Mouse (Mus musculus) limb, embryonic 14.5 days (tissue): ENCODE data around the gene Vps72. TPM values are rescaled to one million over a fixed set of nuclear protein-coding genes. Genes with fewer than 3 reads are reported as not detected.

Experiments used
- ATAC-seq: fragments of 200-750 bp; cut with Nextera tagmentation; 2 replicates; pipeline ENCODE4 v1.8.0; 2017; ENCODE audit warnings: low read depth, moderate number of reproducible peaks, moderate TSS enrichment; ENCODE audit not compliant: low FRiP score
- DNase-seq: peaks from one replicate; pipeline ENCODE4 v3.0.0-alpha.2; 2015; ENCODE audit warnings: low spot score
- H3K27ac ChIP-seq: fragments of 300-500 bp; sonication (generic); replicated peaks from 2 replicates; pipeline ENCODE4 v1.5.1; 2014; ENCODE audit warnings: low read depth, mild to moderate bottlenecking, low read length, moderate library complexity, mixed read lengths
- H3K27me3 ChIP-seq: fragments of 300-500 bp; sonication (generic); 2 replicates; pipeline ENCODE4 v1.6.1; 2014; ENCODE audit warnings: low read length, mixed read lengths; ENCODE audit not compliant: control insufficient read depth, insufficient read depth
- H3K36me3 ChIP-seq: fragments of 300-500 bp; sonication (generic); 2 replicates; pipeline ENCODE4 v1.6.1; 2014; ENCODE audit warnings: mild to moderate bottlenecking, low read length, moderate library complexity, mixed read lengths; ENCODE audit not compliant: control insufficient read depth, insufficient read depth
- H3K4me1 ChIP-seq: fragments of 300-500 bp; sonication (generic); 2 replicates; pipeline ENCODE4 v1.6.1; 2014; ENCODE audit warnings: antibody characterized with exemption, low read length, mixed read lengths; ENCODE audit not compliant: control insufficient read depth, insufficient read depth
- H3K4me2 ChIP-seq: fragments of 300-500 bp; sonication (generic); replicated peaks from 2 replicates; pipeline ENCODE4 v1.6.1; 2014; ENCODE audit warnings: low read depth, mild to moderate bottlenecking, low read length, moderate library complexity; ENCODE audit not compliant: severe bottlenecking
- H3K4me3 ChIP-seq: fragments of 300-500 bp; sonication (generic); replicated peaks from 2 replicates; pipeline ENCODE4 v1.5.1; 2014; ENCODE audit warnings: low read length
- H3K9ac ChIP-seq: fragments of 300-500 bp; sonication (generic); 2 replicates; pipeline ENCODE4 v1.6.1; 2014; ENCODE audit warnings: mild to moderate bottlenecking, low read depth, low read length, moderate library complexity; ENCODE audit not compliant: severe bottlenecking
- H3K9me3 ChIP-seq: fragments of 300-500 bp; sonication (generic); 2 replicates; pipeline ENCODE4 v1.6.1; 2016; ENCODE audit warnings: low read length; ENCODE audit not compliant: control insufficient read depth
- POLR2A ChIP-seq: fragments of 200-500 bp; IDR thresholded peaks from 2 replicates; pipeline ENCODE4 v1.8.0; 2012; ENCODE audit warnings: inconsistent platforms, mild to moderate bottlenecking, moderate library complexity, borderline replicate concordance; ENCODE audit not compliant: insufficient read depth, insufficient read length; ENCODE audit errors: extremely low read depth
- WGBS: fragments of 180-500 bp; shearing (Covaris S2); extraction: QIAGEN DNeasy Blood & Tissue Kit; methylation state at CpG from one replicate; pipeline ENCODE4 v1.1.7; 2014; 5-methylcytosine and 5-hydroxymethylcytosine counted together
- polyA plus RNA-seq, 2 experiments: library from polyadenylated mRNA; depleted of rRNA in 1 of 2; stranded (reverse) in 1 of 2; unstranded in 1 of 2; fragments of >200 nt; fragmentation: Nextera tagmentation in 1 of 2; extraction: Ambion mirVana in 1 of 2; gene quantifications; 2 replicates each; pipeline versions ENCODE4 v1.2.1 to v1.2.3; 2012 to 2014

Gene Vps72
- polyA plus RNA-seq, 2 experiments = 130 to 141 TPM

GRCm38 (mm10) chr3:95141952-95142616, 31.3 kb downstream of the Vps72 start, which contains the start of gene Tnfaip8l2:
Tnfaip8l2 (minus strand) TSS chr3:95142360.
- 86% methylated on average over 10 of the region's 10 CpGs for WGBS
- Histone ChIP-seq H3K9ac (no peak within 1 kb of the TSS), H3K4me3 (no peak within 1 kb of the TSS), H3K4me2 (no peak within 1 kb of the TSS), H3K4me1 (no peaks in the 10 kb centered on the region), H3K27me3 (no peaks in the 10 kb centered on the region), H3K36me3 (peaks cover 25% of the 10 kb centered on the region), H3K27ac (no peak within 1 kb of the TSS), H3K9me3 (no peaks in the 10 kb centered on the region)
- TF ChIP-seq POLR2A = no peak
- no peak for DNase-seq
- ATAC-seq = no peak

GRCm38 (mm10) chr3:95142617-95143011, 31.8 kb downstream of the Vps72 start:
- Histone ChIP-seq H3K4me1 (no peaks in the 10 kb centered on the region), H3K9ac (no peak overlapping the region), H3K27me3 (no peaks in the 10 kb centered on the region), H3K36me3 (peaks cover 25% of the 10 kb centered on the region), H3K9me3 (no peaks in the 10 kb centered on the region), H3K4me3 (no peak overlapping the region), H3K27ac (no peak overlapping the region), H3K4me2 (no peak overlapping the region)
- ATAC-seq = peak; percentile 75; the same call in 1 of the 2 replicates
- TF ChIP-seq POLR2A = no peak
- WGBS = 10% methylated on average over 5 of the region's 5 CpGs
- DNase-seq = peak; percentile 79

GRCm38 (mm10) chr3:95147924-95148323, 37.1 kb downstream of the Vps72 start:
- no peak for DNase-seq
- no peak for ATAC-seq
- Histone ChIP-seq H3K4me2 (no peak overlapping the region), H3K9ac (no peak overlapping the region), H3K27ac (no peak overlapping the region), H3K4me3 (no peak overlapping the region), H3K9me3 (no peaks in the 10 kb centered on the region), H3K4me1 (no peaks in the 10 kb centered on the region), H3K27me3 (no peaks in the 10 kb centered on the region), H3K36me3 (no peaks in the 10 kb centered on the region)
- 65% methylated on average over 3 of the region's 3 CpGs for WGBS
- no peak for TF ChIP-seq POLR2A

GRCm38 (mm10) chr3:95153874-95154273, 43.1 kb downstream of the Vps72 start:
- no peaks in the 10 kb centered on the region for H3K36me3 ChIP-seq
- H3K27ac ChIP-seq = no peak overlapping the region
- ATAC-seq (no peak), DNase-seq (no peak)
- WGBS = 55% methylated on average over 4 of the region's 4 CpGs
- no peak for TF ChIP-seq POLR2A
- H3K9ac ChIP-seq = no peak overlapping the region
- no peak overlapping the region for H3K4me2 ChIP-seq
- no peaks in the 10 kb centered on the region for H3K4me1 ChIP-seq
- H3K9me3 ChIP-seq = no peaks in the 10 kb centered on the region
- H3K27me3 ChIP-seq = no peaks in the 10 kb centered on the region
- H3K4me3 ChIP-seq = no peak overlapping the region

- Histone ChIP-seq H3K27ac (no peak overlapping the region), H3K4me2 (peak overlapping the region; percentile 82), H3K4me1 (peaks cover 15% of the 10 kb centered on the region; the same call in 1 of the 2 replicates), H3K9ac (peak overlapping the region; percentile 38; the same call in 1 of the 2 replicates), H3K27me3 (no peaks in the 10 kb centered on the region), H3K36me3 (peaks cover 4% of the 10 kb centered on the region; the same call in 1 of the 2 replicates), H3K9me3 (no peaks in the 10 kb centered on the region), H3K4me3 (peak overlapping the region; percentile 93)
- DNase-seq (no peak), ATAC-seq (no peak)
- WGBS = 19% methylated on average over 8 of the region's 8 CpGs
- no peak for TF ChIP-seq POLR2A
These were observed 48.7 kb downstream of the Vps72 start for GRCm38 (mm10) chr3:95159511-95159986.
